In genomic region chr3:51415098-51416072, GRCm38 (mm10) we compare ENCODE assay signal across 8 mouse cellular contexts. TPM values are rescaled to one million over a fixed set of nuclear protein-coding genes. Genes with fewer than 3 reads are reported as not detected.
A peak's percentile ranks its signal among the peaks of the same experiment; 100 is the strongest.
DNase-seq lines count a peak whose midpoint lies in the region; ATAC-seq lines count a peak whose summit lies in the region.

Naa15 (plus strand) TSS chr3:51415148.

- peak within 1 kb of the TSS; percentile 84 for H3K4me2 ChIP-seq in heart, embryonic 16.5 days (ENCODE audit: low read depth, low read length)
- H3K4me2 ChIP-seq in liver, embryonic 15.5 days = peak within 1 kb of the TSS; percentile 81
- peak within 1 kb of the TSS; percentile 81 for H3K4me2 ChIP-seq in neural tube, embryonic 12.5 days (replicated peaks)

- peak within 1 kb of the TSS; percentile 96 for H3K27ac ChIP-seq in forebrain, embryonic 10.5 days
- peak within 1 kb of the TSS; percentile 96 for H3K27ac ChIP-seq in heart, embryonic 16.5 days (ENCODE audit: low read length)
- H3K27ac ChIP-seq in liver, embryonic 15.5 days (replicated peaks) = peak within 1 kb of the TSS; percentile 97
- H3K27ac ChIP-seq in neural tube, embryonic 12.5 days = peak within 1 kb of the TSS; percentile 86

- no peaks in the 10 kb centered on the region for H3K27me3 ChIP-seq in forebrain, embryonic 10.5 days (ENCODE audit: poor library complexity, severe bottlenecking)
- H3K27me3 ChIP-seq in heart, embryonic 16.5 days (ENCODE audit: control insufficient read depth, insufficient read depth, low read length) = no peaks in the 10 kb centered on the region
- H3K27me3 ChIP-seq in liver, embryonic 15.5 days = no peaks in the 10 kb centered on the region
- H3K27me3 ChIP-seq in neural tube, embryonic 12.5 days (replicated peaks) = no peaks in the 10 kb centered on the region

- ATAC-seq in CD4-positive, CD25-positive, alpha-beta regulatory T cell, adult 4 months = peak; percentile 83
- peak; percentile 91 for ATAC-seq in heart, embryonic 16.5 days (replicated peaks; ENCODE audit: extremely low read depth, insufficient read depth, low FRiP score)
- ATAC-seq in liver, embryonic 15.5 days (ENCODE audit: insufficient read depth) = peak; percentile 89
- peak; percentile 89 for ATAC-seq in neural tube, embryonic 12.5 days (ENCODE audit: low FRiP score, low read depth)

- H3K9me3 ChIP-seq in forebrain, embryonic 10.5 days = no peaks in the 10 kb centered on the region
- no peaks in the 10 kb centered on the region for H3K9me3 ChIP-seq in heart, embryonic 16.5 days (replicated peaks; ENCODE audit: control insufficient read depth, low read length)
- no peaks in the 10 kb centered on the region for H3K9me3 ChIP-seq in liver, embryonic 15.5 days (replicated peaks)
- H3K9me3 ChIP-seq in neural tube, embryonic 12.5 days = no peaks in the 10 kb centered on the region

- peak; percentile 91 for DNase-seq in c-Kit-negative CD71-positive TER-119-positive erythroid progenitor cells, embryonic 14.5 days (ENCODE audit: low read depth, low spot score)
- DNase-seq in forebrain, embryonic 10.5 days (ENCODE audit: extremely low spot score, low spot score) = peak; percentile 96
- DNase-seq in kidney, postnatal 36 days = peak; percentile 97
- DNase-seq in telencephalon, adult 2 months (ENCODE audit: low read depth, low spot score) = peak; percentile 95

- peak within 1 kb of the TSS; percentile 100 for H3K4me3 ChIP-seq in forebrain, embryonic 10.5 days
- H3K4me3 ChIP-seq in heart, embryonic 16.5 days (ENCODE audit: low read length) = peak within 1 kb of the TSS; percentile 96
- H3K4me3 ChIP-seq in liver, embryonic 15.5 days (replicated peaks) = peak within 1 kb of the TSS; percentile 100
- H3K4me3 ChIP-seq in neural tube, embryonic 12.5 days = peak within 1 kb of the TSS; percentile 100

- peaks cover 11% of the 10 kb centered on the region; the same call in 1 of the 2 replicates for H3K36me3 ChIP-seq in forebrain, embryonic 10.5 days (replicated peaks)
- H3K36me3 ChIP-seq in heart, embryonic 16.5 days (ENCODE audit: control insufficient read depth, insufficient read depth) = no peaks in the 10 kb centered on the region
- H3K36me3 ChIP-seq in liver, embryonic 15.5 days (replicated peaks) = no peaks in the 10 kb centered on the region
- no peaks in the 10 kb centered on the region for H3K36me3 ChIP-seq in neural tube, embryonic 12.5 days

- WGBS in forebrain, embryonic 10.5 days = 5% methylated on average over 43 of the region's 43 CpGs
- 5% methylated on average over 43 of the region's 43 CpGs for WGBS in heart, embryonic 16.5 days
- WGBS in liver, embryonic 15.5 days (ENCODE audit: insufficient replicate concordance) = 2% methylated on average over 43 of the region's 43 CpGs
- WGBS in neural tube, embryonic 12.5 days = 5% methylated on average over 43 of the region's 43 CpGs

- peak within 1 kb of the TSS; percentile 93 for H3K9ac ChIP-seq in heart, embryonic 16.5 days (ENCODE audit: low read length)
- peak within 1 kb of the TSS; percentile 97 for H3K9ac ChIP-seq in liver, embryonic 15.5 days
- H3K9ac ChIP-seq in neural tube, embryonic 12.5 days = peak within 1 kb of the TSS; percentile 98

- H3K4me1 ChIP-seq in forebrain, embryonic 10.5 days = peaks cover 23% of the 10 kb centered on the region
- peaks cover 20% of the 10 kb centered on the region for H3K4me1 ChIP-seq in heart, embryonic 16.5 days (ENCODE audit: control insufficient read depth, insufficient read depth, low read length)
- peaks cover 43% of the 10 kb centered on the region for H3K4me1 ChIP-seq in liver, embryonic 15.5 days (replicated peaks)
- H3K4me1 ChIP-seq in neural tube, embryonic 12.5 days = peaks cover 24% of the 10 kb centered on the region

RNA-seq across cellular contexts. Expression of gene Naa15, which starts in this region (rescaled TPM):
- 10 to 100 TPM; 18.4 to 30.4 TPM for polyA plus RNA-seq in CD4-positive, CD25-positive, alpha-beta regulatory T cell, adult 4 months (2017; shearing (Covaris generic))
- polyA plus RNA-seq in forebrain, embryonic 10.5 days (2016; fragmentation: Nextera tagmentation; extraction: Ambion mirVana) = 68.3 and 68.6 TPM in 2 replicates
- polyA plus RNA-seq in heart, embryonic 16.5 days (2015; fragmentation: Nextera tagmentation; extraction: Ambion mirVana) = 29.9 and 32.7 TPM in 2 replicates
- 20.4 and 22.3 TPM in 2 replicates for polyA plus RNA-seq in liver, embryonic 15.5 days (2015; fragmentation: Nextera tagmentation; extraction: Ambion mirVana)
- 57.4 and 65.9 TPM in 2 replicates for polyA plus RNA-seq in neural tube, embryonic 12.5 days (2016; fragmentation: Nextera tagmentation; extraction: Ambion mirVana)

Comparison
In these comparisons a context has a peak if more than half of its experiments do, and no peak if none do; other contexts are left out.
1. Peak in every context shown above with its lines: DNase-seq, ATAC-seq, H3K4me3 ChIP-seq and H3K27ac ChIP-seq.